Mouse (Mus musculus) MN1 (cell line): ENCODE measurements around the gene Adrb1.

Experiments
- DNase-seq: peaks from one replicate; pipeline ENCODE4 v3.0.0-alpha.2; 2016; ENCODE audit warnings: low spot score

The Adrb1 gene

DNA sequence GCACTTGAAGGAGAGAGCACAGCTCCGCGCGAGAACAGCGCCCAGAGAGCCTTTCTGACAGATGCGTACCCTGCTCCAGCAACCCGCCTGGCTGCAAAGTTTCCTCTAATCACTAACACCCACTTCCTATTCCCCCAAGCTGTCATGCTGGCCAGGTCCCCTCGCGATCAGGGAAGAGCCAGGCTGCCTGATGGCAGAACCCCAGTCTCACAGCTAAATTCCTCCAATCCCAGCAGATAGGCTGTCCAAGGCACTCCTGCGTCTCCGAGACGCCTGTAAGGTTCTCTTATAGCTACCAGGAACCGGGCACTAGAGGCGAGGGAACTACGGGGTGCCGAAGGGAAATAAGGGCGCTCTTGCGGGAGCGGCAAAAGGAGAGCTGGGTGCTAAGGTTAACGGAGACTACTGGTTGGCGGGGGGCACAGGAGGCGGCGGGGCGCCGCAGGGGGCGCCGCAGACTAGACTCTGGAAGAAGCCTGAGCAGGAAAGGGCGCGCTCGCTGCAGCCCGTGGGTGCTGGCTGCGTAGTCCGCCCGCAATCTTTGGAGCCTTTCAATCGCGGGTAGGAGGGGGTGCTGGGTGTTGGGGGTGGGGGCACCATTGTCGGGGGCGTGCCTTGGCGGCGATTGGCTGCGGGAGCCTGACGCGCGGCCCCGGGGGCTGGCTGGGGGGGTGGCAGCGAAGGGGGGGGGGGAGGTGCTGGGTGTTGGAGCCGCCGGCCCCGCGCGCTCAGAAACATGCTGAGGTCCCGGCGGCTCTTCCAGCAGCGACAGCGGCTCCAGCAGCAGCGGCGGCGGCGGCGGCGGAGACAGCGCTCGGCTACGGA lies at the start of gene Adrb1:
TSS of gene Adrb1 (plus strand) at position 813 of the 825 bp plus-strand sequence.
- no peak for DNase-seq

DNA sequence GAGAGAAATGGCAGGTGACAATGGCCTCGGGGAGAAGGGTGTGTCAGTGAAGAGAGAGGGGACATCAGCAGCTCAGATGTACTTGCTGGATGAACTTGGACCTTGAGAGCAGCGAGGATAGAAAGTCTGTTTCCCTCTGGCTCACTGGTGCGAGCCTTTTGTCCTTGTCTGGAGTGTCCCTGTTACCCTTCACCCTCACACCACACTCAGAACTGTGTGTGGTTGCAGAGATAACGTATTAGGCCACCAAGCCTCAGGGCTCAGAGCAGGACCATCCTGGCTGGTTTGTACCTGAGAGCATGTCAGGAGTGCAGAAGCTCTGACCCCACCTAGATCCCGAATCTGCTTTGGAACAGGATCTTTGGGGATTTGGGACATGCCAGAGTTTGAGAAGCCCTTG lies 46.3 kb upstream of the Adrb1 start:
- no peak for DNase-seq

DNA sequence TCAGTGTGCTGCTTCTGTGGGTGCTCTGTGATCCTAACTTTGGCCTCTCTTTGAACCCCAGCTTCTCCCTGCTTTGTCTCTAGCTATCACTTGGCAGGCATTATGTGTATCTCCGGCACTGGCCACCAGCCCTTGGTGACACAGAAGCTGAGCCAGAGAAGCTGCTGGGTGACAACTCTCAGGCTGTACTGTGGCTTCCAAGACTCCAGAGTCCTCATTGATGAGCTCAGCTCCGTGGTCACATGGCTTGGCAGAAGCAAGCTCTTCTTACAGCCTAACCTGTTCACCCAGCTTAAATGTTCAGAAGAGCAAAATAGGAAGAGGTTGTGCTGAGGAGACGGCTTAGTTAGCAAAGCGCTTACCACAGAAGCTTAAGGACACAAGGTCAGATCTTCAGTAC lies 45.5 kb upstream of the Adrb1 start:
- no peak for DNase-seq

DNA sequence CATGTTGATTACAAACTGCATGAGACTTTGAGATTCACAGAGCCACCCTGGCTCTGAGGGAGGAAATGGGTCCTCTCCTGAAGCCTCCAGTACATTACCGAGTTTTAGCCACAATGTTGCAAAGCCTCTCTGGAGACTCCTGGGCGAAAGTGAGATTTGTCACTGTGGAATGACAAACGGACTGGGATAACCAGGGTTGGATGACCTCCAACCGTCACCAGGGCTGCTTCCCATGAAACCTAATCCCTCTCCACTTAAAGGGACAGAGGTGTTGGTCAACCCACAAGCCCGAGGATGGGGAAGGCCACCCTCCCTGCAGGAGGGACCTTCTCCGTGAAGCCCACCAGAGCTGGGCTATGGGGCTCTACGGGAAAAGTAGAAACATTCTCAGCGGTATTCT lies 44.4 kb upstream of the Adrb1 start:
- DNase-seq = no peak

DNA sequence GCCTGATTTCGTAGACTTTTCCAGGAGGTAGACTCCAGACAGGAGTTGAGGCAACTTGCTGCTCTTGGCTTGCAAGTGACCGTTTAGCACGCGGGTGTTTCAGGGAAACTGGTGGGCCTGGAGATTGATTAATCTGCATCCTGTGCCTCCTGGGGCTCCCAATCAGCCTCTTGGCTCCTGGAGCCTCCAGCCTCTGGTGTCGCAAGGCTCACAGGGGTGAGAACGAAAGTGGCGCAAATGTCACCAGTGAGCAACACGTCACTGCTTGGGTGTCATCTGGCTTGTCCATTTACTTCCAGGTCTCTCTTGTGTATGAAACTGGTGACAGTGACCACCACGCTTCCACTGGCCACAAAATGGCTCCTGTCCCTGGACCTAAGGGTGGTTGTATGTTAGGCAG lies 43.5 kb upstream of the Adrb1 start:
- no peak for DNase-seq

DNA sequence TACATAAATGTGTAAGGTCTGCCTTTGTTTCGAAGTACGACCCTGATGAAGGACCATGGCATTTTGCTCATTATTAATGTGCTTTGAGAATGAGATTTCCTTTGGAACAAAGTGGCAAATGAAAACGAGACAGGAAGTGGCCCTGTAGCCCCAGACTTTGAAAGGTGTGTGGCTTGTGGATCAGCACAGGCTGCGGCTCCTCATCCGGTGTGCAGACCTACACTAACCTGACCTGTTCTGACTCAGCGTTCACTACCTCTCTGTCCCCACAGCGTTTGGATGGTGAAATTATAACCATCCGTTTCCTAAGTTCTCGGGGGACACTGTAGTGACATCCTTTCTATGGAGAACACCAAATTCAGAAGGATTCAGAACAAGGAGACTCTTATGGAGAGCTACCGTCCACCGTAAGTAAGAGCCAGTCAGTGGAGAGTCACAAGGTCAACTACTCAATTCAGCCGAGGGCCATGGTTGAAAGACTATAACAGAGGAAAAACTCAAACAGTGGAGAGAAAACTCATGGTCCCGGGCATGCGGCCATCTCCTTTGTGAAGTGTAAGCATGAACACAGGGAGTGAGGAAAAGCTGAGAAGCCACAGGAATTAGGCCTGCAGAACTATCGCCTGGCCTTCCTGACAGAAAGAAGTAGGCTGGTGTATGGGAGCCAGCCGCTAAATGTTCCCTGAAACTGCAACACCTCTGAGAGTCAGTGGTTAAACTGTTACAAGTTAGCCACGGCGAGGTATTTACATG lies 42.6 kb upstream of the Adrb1 start:
- no peak for DNase-seq

DNA sequence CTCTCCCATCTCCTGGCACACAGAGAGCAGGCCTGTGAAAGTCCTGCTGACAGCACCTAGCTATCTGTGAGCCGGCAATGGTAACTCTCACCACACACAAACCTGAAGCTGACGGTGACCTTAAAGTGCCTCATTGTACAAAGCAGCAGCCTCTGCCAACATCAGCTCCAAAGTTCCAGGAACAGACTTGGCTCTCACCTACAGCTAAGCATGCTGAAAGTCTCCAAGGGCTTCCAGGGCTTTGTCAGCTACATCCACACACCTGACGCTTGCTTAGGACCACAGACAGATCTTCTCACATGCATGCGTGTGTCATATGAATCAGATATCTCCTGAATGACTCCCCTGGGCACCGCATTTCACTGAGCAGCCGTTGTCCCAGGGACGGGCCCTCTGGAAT lies 42.0 kb upstream of the Adrb1 start:
- DNase-seq = no peak

DNA sequence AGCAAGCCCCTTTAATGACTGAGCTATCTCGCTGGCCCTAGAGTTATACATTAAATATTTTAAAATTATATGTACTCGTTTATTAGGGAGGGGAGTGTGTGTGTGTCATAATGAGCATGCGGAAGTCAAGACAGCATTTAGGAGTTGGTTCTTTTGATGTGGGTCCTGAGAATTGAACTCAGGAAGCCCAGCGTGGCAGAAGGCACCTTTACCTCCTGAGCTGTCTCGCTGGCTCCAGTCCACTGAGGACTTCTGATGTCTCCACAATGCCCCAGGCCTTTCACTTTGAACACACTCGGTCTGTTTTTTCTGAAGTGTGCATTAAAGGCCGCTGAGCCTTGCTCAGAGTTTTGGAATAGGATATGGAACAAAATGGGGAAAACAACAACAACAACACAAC lies 39.7 kb upstream of the Adrb1 start:
- DNase-seq = no peak

DNA sequence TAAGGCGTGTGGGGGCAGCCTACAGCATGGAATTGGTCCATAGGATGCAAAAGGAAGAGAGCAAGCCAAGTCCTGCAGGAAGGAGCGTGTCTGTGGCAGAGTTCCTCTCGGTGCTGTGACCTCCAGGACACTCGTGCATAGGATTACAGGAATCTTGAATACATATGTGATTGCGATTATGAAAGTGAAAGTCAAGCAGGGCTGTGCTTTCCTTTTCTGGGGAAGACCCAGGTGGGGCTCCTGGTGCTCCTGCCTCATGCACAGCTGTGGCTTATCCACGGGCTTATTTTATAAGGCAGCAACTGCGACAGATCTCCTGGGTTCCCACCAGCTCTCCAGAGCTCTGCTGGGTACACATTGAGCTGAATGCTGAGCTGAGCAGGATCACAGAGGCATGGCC lies 39.2 kb upstream of the Adrb1 start:
- DNase-seq = no peak

DNA sequence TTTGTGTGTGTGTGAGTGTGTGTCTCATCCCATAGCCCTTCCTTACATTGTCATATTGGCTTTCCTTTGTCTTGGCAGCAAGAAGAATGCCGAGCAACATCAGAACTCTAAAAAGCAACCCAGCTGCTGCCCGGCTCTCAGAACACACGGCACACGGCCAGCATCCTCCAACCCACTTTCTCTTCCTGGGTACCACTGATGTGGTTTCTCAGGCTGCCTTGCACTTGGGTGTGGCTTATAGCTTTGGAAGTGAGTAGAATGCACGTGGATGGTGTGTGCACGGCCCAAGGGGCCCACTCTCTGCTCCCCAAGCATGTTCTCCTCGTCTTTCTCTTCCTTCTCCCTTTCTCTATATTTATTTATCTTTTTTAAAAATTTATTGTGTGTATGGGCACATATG lies 36.5 kb upstream of the Adrb1 start:
- no peak for DNase-seq

DNA sequence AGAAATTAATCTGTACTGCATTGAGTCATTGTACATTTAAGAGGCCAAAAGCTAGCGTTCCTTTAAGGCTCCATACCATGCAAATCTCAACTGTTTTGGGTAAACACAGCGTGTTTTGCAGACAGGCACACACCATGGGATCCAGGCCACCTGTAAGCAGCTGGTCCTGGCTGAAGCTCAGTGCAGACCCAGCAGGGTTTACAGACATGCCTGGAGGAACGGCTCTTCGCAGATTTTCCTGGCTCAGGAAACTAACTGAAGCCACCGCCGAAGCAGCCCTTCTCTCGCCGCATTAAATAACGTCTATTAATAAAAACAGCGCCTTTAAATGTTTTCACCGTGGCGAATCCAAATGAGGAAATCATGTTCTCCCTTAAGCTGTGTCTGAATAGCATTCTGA lies 35.8 kb upstream of the Adrb1 start:
- no peak for DNase-seq

DNA sequence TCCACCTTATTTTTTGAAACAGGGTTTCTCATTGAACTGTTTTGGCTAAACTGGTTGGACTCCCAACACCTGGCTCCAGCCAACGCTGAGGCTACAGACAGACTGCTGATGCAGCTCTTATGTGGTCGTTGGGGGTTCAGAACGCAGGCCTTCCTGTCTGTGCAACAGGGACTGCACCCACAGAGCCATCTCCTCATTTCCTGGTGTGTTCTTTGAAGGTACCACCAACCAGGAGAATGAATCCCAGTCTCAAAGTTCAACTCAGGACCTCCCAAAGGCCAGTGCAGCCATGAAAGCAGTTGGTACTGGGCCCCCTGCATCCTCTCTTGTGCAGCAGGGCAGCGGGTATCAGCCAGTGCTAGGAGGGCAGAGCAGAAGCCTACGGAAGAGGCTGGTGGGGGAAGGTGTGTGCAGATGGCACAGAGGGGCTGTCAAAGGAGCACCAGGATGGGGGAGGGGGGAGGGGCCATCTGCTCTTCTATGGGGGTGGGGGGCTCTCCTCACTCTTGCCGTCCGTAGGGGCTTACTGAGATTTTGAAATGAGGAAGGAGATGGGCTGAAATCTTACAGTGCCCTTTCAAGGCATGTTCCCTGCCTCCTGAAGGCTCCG lies 34.9 kb upstream of the Adrb1 start:
- no peak for DNase-seq

DNA sequence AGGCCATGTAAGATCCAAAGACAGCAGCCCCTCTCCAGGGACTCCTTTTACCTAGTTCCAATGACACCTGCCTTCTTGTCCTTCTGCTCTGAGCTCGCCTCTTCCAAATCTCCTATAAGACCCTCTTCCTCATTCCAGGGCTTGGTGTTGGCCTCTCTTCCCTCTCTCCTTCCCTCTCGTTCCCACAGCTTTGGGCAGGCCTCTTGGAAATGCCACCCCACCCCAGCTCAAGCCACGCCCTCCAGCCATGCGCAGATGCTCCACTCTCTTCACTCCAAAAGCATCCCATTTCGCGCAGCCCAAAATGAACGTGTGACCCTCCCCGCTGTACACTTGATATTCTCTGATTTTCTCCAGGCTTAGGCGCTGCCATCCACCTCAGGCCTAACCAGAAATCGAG lies 34.3 kb upstream of the Adrb1 start:
- no peak for DNase-seq

DNA sequence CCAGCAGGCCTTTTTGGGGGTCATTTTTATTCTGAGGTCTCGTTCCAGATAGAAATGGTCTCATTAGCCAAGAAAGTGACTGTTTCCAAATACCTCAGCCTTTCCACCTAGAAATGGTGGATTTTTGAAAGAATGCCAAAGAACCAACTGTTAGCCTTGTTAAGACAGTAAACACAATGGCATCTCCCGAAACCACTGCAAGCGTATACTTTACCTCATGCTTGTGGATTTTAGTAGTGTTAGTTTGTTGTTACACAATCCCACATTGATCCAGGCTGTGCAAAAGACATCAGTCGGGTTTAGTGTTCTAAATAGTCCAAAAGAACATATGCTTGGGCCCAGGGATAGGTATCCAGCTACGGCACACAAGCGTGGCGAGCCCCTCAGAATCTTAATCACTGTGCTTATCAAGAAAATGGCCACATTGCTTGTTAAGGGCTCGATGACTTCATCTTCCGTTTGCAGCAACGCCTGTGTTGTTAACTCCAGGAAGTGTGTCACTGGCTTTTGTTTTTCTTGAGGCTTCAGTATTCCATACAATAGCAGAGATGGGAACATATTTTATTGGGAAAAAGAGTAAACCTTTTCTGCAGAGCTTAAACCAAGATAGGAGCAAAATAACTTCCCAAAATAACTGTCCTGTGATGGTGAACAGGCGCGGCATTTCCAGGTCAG lies 33.2 kb upstream of the Adrb1 start:
- DNase-seq = no peak

DNA sequence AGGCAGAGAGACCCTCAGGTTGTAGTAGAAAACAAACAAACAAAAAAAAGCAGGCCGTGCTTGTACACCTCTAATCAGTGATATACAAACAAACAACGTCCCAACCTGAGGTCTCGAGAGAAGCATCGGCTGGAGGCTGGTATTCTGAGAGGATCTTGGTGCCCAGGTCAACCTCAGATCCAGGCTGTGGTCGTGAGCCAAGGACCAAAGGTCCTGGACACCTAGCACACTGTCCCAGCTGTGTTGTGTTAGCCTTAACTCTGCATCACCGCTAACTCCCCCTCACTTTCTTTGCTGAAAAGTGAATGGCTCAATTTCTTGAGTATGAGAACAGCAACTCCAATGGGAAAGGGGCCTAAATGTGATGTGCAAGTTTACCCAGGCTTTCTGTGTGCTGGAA lies 32.5 kb upstream of the Adrb1 start:
- DNase-seq = no peak

DNA sequence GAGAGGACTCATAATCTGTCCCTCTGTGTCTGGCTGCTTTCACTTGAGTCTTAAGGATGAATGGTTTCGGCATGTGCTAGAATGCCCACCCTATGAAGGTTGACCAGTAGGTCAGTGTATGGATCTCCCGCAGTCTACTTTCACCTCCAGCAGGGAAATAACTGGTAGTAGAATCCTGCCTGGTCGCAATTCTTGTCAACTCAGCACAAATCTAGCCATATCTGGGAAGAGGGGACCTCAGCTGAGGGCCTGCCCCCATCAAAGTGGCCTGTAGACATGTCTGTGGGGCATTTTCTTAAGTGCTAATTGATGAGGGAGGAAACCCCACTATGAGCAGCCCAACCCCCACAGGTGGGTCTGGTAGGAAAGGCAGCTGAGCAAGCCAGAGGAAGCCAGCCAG lies 30.9 kb upstream of the Adrb1 start:
- no peak for DNase-seq

DNA sequence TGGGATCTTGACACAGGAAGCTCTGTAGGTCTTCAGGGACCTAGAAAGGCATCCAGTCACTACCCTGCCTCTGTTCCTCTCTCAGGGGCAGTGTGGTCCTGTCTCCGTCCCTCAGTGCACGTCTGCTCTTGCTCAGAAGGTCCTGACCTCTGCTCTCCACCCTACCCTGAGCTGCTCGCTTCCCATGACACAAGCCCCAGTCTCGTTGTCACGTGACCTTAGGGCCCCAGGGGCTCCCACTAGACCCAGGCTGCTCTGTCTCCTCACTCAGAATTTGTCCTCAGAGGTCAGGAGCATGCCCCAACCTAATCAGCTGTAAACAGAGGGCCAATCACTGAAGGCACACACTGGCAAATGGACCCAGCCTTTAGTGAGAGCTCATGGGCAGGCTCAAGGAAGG lies 29.5 kb upstream of the Adrb1 start:
- no peak for DNase-seq

DNA sequence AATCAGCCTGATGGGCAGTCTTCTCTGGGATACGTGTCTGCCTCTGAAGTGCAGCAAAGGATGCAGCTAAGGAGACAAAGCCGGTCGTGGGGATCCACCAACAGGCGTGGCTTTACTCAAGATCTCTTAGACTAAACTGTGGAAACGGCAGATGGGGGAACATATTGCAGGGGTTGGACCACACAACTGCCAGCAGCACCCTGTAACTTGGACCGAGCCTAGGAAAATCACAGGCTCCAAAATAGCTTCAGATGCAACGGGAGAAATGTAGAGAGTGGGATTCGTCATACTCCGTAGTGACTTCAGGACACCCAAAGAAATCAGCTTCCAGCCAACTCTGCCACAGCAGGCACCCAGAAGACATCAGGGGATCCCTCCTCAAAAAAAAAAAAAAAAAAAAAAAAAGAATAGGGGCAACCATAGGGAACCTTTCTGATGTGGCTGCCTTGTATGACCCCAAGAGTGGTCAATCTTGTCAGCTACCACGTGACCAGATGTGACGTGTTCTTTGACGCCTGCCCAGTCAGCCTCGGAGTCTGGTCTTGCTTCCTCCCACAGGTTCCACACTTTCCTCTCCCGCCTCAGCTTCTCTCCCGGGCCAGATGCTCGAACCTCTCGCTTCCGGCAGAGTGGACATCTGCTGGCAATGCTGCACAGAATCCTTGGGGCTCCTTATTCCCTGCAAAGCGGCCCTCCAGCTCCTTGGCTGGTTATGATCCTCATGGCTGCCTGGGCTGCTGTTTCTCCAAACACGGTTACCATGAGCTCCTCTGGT lies 24.4 kb upstream of the Adrb1 start:
- DNase-seq = no peak

DNA sequence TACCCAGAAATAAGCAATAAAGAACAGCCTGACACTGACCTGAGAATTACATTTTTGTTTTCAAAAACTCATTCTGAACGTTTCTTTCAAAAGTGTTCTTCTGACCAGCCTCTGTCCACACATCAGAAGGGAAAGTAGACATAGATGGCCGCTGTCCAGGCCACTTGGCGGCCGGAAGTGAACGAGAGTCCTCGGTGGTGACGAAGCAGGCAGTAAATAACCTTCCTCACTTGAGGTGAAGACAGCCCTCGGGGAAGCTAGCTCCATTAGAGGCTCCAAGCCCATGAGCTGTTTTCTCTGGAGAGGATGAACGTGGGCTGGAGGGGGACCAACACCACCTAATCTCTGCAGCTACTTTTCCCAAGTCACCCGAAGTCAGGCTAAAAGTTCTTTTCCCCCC lies 21.2 kb upstream of the Adrb1 start:
- no peak for DNase-seq

DNA sequence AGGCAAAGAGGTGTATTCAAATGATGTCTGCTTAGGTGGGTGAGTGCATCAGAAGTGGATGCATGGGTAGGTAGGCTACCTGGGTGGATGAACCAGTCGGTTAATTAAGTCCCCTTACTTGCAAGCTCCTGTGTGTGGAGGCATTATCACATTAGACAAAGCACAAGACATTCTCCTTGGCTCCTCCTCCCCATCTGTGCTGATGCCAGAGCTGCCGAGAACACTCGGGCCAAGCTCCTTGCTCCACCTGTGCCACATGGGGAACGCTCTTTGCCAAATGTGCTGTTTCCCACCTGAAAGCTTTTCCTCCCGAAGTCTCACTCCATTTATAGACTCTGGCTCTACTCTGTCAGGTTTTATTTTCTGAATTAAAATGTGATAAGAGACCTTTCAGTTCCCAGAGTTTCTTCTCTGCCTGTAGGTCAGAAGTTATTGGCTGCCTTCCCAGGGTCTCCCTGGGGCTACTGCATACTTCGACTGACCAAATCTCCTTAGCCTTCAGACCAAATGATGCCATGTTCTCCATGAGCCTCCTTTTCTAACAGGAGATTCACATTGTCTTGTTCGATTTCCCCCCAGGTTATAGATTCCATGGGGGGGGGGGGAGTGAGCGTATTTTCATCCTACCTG lies 20.5 kb upstream of the Adrb1 start:
- peak; percentile 15 for DNase-seq

DNA sequence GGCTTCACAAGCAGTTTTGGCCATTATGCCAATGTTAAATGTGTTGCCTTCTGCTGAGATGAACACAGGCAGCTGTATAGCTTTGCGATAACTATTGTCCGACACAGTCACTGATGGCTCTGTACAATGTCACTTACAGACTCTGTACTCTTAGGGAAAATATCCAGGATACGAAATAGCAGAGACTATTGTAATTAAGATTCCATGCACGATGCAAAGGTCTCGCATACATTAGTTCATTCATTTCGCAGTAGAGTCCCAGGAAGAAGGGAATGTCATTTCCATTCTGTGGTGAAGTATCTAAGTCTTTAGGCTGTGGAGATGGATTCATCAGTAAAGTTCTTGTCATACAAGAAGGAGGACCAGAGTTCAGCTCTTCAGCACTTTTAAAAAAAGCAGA lies 20.0 kb upstream of the Adrb1 start:
- no peak for DNase-seq
